Mouse (Mus musculus) R1 (cell line): Measurements from ENCODE around the gene Zfp408.
"Not testable (repeated sequence)": the region's sequence is repeated elsewhere in the genome, so short reads cannot be mapped to it uniquely, and the experiment has no call there.

Source experiments
- DNase-seq: peaks from one replicate; pipeline ENCODE4 v3.0.0-alpha.2; 2018; ENCODE audit warnings: low read depth, low spot score

Gene Zfp408

DNA sequence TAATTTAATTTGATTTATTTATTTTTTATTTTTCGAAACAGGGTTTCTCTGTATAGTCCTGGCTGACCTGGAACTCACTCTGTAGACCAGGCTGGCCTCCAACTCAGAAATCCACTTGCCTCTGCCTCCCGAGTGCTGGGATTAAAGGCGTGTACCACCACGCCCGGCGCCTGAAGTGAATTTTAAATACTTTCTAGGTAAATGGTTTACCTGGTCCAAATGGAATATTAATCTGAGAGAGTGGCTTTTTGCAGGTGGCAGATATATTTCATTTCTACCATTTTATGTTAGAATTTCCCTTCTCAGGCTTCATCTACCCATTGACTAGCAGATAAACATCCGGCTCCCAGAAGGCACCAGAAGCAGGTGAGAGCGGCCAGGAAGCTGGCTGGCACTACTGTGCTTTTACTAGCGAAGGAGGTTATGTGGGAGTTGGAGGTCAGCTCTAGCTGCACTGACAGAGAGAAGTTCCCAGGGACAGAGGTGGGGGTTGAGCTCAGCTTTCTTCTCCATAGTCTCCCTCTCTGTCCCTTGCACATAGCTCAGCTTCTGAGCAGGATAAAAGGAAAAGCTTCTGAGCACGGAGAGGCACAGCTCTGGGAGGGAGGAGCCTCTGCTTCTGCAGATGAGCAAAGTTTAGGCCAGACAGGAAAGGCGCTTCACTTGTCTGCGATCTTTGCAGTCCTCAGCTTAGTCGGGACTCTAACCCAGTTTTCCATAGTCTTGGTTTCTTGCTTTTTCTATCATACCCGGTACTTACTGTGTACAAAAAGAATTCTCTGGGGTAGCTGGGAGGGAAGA lies 2.1 kb upstream of the Zfp408 start:
- no peak for DNase-seq

DNA sequence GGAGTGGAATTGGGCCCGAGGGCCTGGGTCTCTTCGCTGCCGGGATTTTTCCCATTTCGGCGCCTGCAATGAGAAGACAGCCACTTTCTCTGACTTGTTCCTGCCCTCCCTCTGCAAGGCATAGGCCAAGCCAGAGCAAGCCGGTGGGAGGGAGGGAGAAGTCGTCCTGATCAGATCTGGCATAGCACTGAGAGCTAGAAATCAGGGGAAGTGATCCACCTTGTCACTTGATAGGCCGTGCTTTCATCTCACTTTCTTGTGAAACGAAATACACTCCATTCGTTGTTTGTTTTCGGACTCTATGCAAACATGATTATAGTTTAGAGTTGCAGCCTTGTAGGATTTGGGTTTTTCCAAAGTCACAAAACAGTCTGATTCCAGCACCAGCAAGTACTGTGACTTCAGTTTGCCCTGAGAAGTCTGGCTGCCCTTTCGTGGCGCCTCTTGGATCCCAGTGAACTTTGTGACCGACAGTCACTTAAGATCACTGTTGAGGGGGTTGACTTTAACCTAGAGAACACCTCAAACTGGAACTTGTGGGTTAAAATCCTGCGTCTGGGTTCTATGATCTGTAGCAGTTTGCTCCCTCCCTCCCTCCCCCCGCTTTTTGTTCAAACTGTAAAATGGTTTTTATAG lies 887 bp upstream of the Zfp408 start:
- no peak for DNase-seq

DNA sequence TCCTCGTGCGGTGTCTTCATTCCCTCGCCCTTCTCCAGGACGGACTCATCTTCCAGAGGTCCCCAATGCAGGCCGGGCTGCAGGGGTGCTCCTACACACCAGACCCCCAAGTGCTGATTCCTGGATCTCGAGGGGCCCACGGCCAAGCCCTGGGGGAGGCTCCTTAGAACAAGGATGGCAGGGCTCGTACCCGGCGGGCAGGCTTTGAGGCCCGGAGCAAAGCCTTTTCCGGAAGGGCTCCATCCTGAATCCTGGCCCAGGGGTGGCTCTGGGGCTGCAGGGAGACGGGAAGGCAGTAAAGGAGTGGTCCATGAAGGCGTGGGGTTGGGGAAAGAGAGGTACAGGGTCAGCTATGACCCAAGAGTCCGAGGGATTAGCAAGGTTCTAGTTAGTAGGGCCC lies 439 bp downstream of the Zfp408 start:
- DNase-seq: no peak

GRCm38 (mm10) chr2:91646733-91647132 lies 2.9 kb downstream of the Zfp408 start:
- DNase-seq: peak; percentile 91

GRCm38 (mm10) chr2:91645811-91646210 lies 3.8 kb downstream of the Zfp408 start:
- no peak for DNase-seq

- no peak for DNase-seq
Observed at GRCm38 (mm10) chr2:91645354-91645753, 4.2 kb downstream of the Zfp408 start.

GRCm38 (mm10) chr2:91644021-91644420 lies 5.6 kb downstream of the Zfp408 start:
- no peak for DNase-seq

GRCm38 (mm10) chr2:91642825-91643415 lies 6.7 kb downstream of the Zfp408 start:
- DNase-seq: peak; percentile 68

DNA sequence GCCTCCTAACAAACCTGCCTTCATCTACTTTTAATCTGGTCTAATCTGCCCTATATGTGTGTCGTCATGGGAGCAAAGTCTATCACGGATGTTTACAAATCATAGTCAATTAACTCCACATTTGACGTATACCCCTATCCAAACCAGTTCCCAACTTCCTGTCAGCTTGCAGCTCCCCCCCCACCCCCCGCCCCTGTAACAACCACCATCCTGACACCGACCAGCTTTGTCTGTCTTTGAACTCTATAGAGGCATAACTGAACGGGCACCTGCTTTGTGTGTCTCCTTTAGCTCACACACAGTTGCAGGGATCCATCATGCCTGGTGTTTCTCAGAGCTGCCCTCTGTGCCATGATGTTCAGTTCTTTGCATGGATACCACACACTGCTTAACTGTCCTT lies 10.7 kb downstream of the Zfp408 start:
- DNase-seq: no peak

DNA sequence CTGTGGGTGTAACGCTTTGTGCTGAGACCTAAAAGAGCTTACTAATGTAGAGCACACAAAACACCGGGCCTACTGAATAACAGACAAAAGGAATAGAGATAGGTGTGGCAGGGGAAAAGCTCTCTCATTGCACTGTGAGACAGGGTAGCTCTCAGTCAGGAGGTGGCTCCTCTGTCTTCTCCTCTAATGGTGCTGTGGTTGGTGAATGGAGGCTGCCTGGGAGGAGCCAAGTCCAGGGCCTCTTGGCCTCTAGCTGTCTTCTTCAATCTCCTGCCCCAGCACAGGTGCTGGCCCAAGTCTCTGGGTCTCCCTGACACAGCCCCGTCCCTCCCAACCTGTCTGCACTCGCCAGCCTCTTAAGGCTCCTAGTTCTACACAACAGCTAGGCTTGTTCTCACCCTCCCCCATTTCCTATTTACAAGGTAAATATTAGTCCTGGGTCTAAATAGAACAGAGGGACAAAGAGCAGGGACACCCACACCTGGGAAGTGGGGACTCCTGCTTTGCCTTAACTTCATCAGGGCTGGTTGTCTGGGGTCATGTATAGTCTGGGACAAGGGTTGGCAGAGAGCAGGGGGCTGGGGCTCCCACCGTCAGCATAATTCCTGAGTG lies 12.8 kb downstream of the Zfp408 start:
- peak; percentile 72 for DNase-seq

GRCm38 (mm10) chr2:91636229-91636628 lies 13.4 kb downstream of the Zfp408 start, which contains the start of gene F2:
TSS of gene F2 (minus strand) at chr2:91636414.
- DNase-seq: no peak

DNA sequence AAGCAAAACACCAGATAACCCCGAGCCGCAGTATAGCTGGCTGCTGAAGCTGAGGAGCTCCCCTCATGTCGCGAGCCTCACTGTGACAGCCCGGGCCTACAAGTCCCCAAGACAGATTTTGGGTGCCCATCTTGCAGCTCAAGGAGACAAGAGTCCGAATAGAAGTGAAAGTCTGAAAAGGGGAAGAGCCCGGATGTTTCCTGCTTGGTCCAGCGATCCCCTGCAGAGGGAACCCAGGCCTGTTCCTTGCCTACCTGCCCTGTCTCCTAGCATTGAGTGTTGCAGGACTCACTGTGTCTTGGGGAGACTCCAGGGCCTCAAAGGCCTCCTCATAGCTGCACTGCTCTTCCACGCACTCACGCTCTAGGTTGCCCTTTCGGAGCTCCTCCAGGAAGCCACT lies 14.1 kb downstream of the Zfp408 start:
- no peak for DNase-seq

GRCm38 (mm10) chr2:91634841-91635240 lies 14.8 kb downstream of the Zfp408 start:
- DNase-seq: no peak

GRCm38 (mm10) chr2:91633334-91633977 lies 16.1 kb downstream of the Zfp408 start:
- DNase-seq: no peak

- DNase-seq: no peak
Observed at GRCm38 (mm10) chr2:91632316-91632715, 17.3 kb downstream of the Zfp408 start.

GRCm38 (mm10) chr2:91631826-91632225 lies 17.8 kb downstream of the Zfp408 start:
- DNase-seq: no peak

- no peak for DNase-seq
Observed at GRCm38 (mm10) chr2:91630384-91630783, 19.2 kb downstream of the Zfp408 start.

DNA sequence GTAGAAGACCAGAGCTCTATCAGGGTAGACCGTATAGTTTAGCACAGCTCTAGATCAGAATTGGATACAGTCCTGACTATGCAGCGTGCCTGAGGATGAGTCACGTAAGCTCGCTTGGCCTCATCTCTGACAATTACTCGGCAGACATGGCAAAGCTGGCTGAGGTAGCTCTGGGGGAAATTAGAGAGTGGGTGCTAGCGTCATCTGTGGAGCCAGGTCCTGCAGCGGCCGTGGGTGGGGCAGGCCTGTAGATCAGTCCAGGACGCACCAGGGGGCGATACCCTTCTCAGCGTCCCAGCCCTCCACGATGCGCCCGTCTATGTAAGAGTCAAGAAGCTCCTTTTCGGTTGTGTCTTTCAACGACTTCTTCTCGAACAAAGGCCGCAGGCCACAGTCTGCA lies 19.9 kb downstream of the Zfp408 start:
- no peak for DNase-seq

- no peak for DNase-seq
Observed at GRCm38 (mm10) chr2:91628171-91628570, 21.4 kb downstream of the Zfp408 start.

GRCm38 (mm10) chr2:91627486-91627885 lies 22.1 kb downstream of the Zfp408 start:
- no peak for DNase-seq

- not testable (repeated sequence) for DNase-seq
Observed at GRCm38 (mm10) chr2:91623366-91623765, 26.2 kb downstream of the Zfp408 start.

DNA sequence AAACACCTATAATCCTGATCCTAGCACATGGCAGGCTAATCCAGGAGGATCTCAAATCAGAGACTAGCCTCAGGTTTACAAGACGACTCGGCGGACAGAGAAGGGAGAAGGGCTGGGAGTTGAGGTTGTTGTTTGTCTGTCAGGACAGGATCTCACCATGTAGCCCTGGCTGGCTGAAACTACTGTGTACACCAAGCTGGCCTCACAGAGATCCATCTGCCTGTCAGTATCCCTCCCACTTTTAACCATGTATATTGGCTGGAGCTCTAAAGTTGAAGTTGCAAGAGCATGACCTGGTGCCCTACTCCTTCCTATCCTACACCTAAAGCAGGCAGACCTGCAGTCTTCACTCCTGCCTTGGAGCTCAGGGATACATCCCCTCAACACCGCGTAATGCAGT lies 27.2 kb downstream of the Zfp408 start:
- no peak for DNase-seq
